Mouse (Mus musculus) forebrain, embryonic 12.5 days (tissue): ENCODE results near the gene Ttll5. TPM values are rescaled to one million over a fixed set of nuclear protein-coding genes. Genes with fewer than 3 reads are reported as not detected.

Source experiments
- ATAC-seq: fragments of 200-750 bp; cut with Nextera tagmentation; 2 replicates; pipeline ENCODE4 v1.8.0; 2017; ENCODE audit warnings: moderate TSS enrichment; ENCODE audit not compliant: low FRiP score
- H3K27ac ChIP-seq: fragments of 300-500 bp; sonication (generic); 2 replicates; pipeline ENCODE4 v1.5.1; 2016; ENCODE audit warnings: mild to moderate bottlenecking
- H3K27me3 ChIP-seq: fragments of 300-500 bp; sonication (generic); 2 replicates; pipeline ENCODE4 v1.6.1; 2016; ENCODE audit warnings: mild to moderate bottlenecking
- H3K36me3 ChIP-seq: fragments of 300-500 bp; sonication (generic); replicated peaks from 2 replicates; pipeline ENCODE4 v1.6.1; 2016; ENCODE audit warnings: mild to moderate bottlenecking
- H3K4me1 ChIP-seq: fragments of 300-500 bp; sonication (generic); 2 replicates; pipeline ENCODE4 v1.6.1; 2016
- H3K4me2 ChIP-seq: fragments of 300-500 bp; sonication (generic); 2 replicates; pipeline ENCODE4 v1.6.1; 2016; ENCODE audit warnings: mild to moderate bottlenecking, moderate library complexity
- H3K4me3 ChIP-seq: fragments of 300-500 bp; sonication (generic); replicated peaks from 2 replicates; pipeline ENCODE4 v1.5.1; 2016; ENCODE audit warnings: mild to moderate bottlenecking
- H3K9ac ChIP-seq: fragments of 300-500 bp; sonication (generic); 2 replicates; pipeline ENCODE4 v1.6.1; 2016; ENCODE audit warnings: mild to moderate bottlenecking
- H3K9me3 ChIP-seq: fragments of 300-500 bp; sonication (generic); 2 replicates; pipeline ENCODE4 v1.6.1; 2016
- whole genome bisulfite sequencing: fragments of 180-500 bp; shearing (Covaris S2); methylation state at CpG from one replicate; pipeline ENCODE4 v1.1.7; 2016; 5-methylcytosine and 5-hydroxymethylcytosine counted together
- polyA plus RNA-seq: library from polyadenylated mRNA; unstranded; fragments of >200 nt; fragmentation: Nextera tagmentation; extraction: Ambion mirVana; gene quantifications from 2 replicates; pipeline ENCODE4 v1.2.1, GENCODE M21; 2016

Gene Ttll5
- polyA plus RNA-seq, 1 experiment from 2014 or later: 17.3 TPM

GRCm38 (mm10) chr12:86078176-86078552 lies 253.7 kb downstream of the Ttll5 start:
- H3K4me3 ChIP-seq: peak overlapping the region; percentile 52
- peak overlapping the region; percentile 68 for H3K9ac ChIP-seq
- no peak overlapping the region; the same call in 1 of the 2 replicates for H3K27ac ChIP-seq
- H3K27me3 ChIP-seq: peaks cover 43% of the 10 kb centered on the region
- H3K9me3 ChIP-seq: no peaks in the 10 kb centered on the region
- ATAC-seq: no peak
- H3K36me3 ChIP-seq: no peaks in the 10 kb centered on the region
- 6% methylated on average over 9 of the region's 9 CpGs for WGBS
- H3K4me2 ChIP-seq: peak overlapping the region; percentile 75
- peaks cover 25% of the 10 kb centered on the region for H3K4me1 ChIP-seq

- Histone ChIP-seq H3K4me3 (peak within 1 kb of the TSS; percentile 52), H3K4me1 (peaks cover 28% of the 10 kb centered on the region), H3K27me3 (peaks cover 43% of the 10 kb centered on the region), H3K9ac (peak within 1 kb of the TSS; percentile 68), H3K36me3 (no peaks in the 10 kb centered on the region), H3K4me2 (peak within 1 kb of the TSS; percentile 75), H3K9me3 (no peaks in the 10 kb centered on the region), H3K27ac (peak within 1 kb of the TSS; percentile 75)
- ATAC-seq: peak; percentile 57
- 1% methylated on average over 25 of the region's 25 CpGs for WGBS
Measured at GRCm38 (mm10) chr12:86078553-86079201, 254.2 kb downstream of the Ttll5 start, which contains the start of gene Tgfb3. TSS of gene Tgfb3 (minus strand) at chr12:86079041.

- Histone ChIP-seq H3K27ac (peak overlapping the region; percentile 75), H3K36me3 (no peaks in the 10 kb centered on the region), H3K9ac (peak overlapping the region; percentile 68), H3K4me1 (peaks cover 28% of the 10 kb centered on the region), H3K27me3 (peaks cover 43% of the 10 kb centered on the region), H3K9me3 (no peaks in the 10 kb centered on the region), H3K4me3 (peak overlapping the region; percentile 52), H3K4me2 (peak overlapping the region; percentile 75)
- ATAC-seq: peak; percentile 81
- WGBS: under 1% methylated on average over 31 of the region's 31 CpGs
Measured at GRCm38 (mm10) chr12:86079202-86079667, 254.8 kb downstream of the Ttll5 start.

GRCm38 (mm10) chr12:86082481-86083012 lies 258.1 kb downstream of the Ttll5 start, which contains the start of gene Ift43:
TSS of gene Ift43 (plus strand) at chr12:86082541.
- peaks cover 19% of the 10 kb centered on the region; the same call in 1 of the 2 replicates for H3K27me3 ChIP-seq
- peak within 1 kb of the TSS; percentile 76 for H3K4me3 ChIP-seq
- H3K4me2 ChIP-seq: peak within 1 kb of the TSS; percentile 82
- H3K36me3 ChIP-seq: 0 out of 2 replicates have a peak, but pooled peaks cover 4% of the 10 kb centered on the region
- 1% methylated on average over 35 of the region's 35 CpGs for WGBS
- ATAC-seq: peak; percentile 72
- peaks cover 15% of the 10 kb centered on the region for H3K4me1 ChIP-seq
- peak within 1 kb of the TSS; percentile 68 for H3K9ac ChIP-seq
- no peaks in the 10 kb centered on the region for H3K9me3 ChIP-seq
- H3K27ac ChIP-seq: no peak within 1 kb of the TSS

GRCm38 (mm10) chr12:86085873-86086272 lies 261.4 kb downstream of the Ttll5 start:
- Histone ChIP-seq H3K4me3 (no peak overlapping the region), H3K9me3 (no peaks in the 10 kb centered on the region), H3K27me3 (peaks cover 4% of the 10 kb centered on the region; the same call in 1 of the 2 replicates), H3K27ac (no peak overlapping the region), H3K36me3 (peaks cover 8% of the 10 kb centered on the region; the same call in 1 of the 2 replicates), H3K4me2 (no peak overlapping the region), H3K9ac (no peak overlapping the region), H3K4me1 (peaks cover 7% of the 10 kb centered on the region)
- WGBS: 90% methylated on average over 7 of the region's 7 CpGs
- no peak for ATAC-seq

- Histone ChIP-seq H3K4me2 (no peak overlapping the region), H3K9ac (no peak overlapping the region), H3K4me3 (no peak overlapping the region), H3K27ac (no peak overlapping the region), H3K36me3 (peaks cover 8% of the 10 kb centered on the region; the same call in 1 of the 2 replicates), H3K4me1 (peaks cover 14% of the 10 kb centered on the region), H3K27me3 (no peaks in the 10 kb centered on the region), H3K9me3 (no peaks in the 10 kb centered on the region)
- no peak for ATAC-seq
- WGBS: 68% methylated on average over 8 of the region's 8 CpGs
Measured at GRCm38 (mm10) chr12:86086550-86086949, 262.1 kb downstream of the Ttll5 start.

GRCm38 (mm10) chr12:86088042-86088441 lies 263.6 kb downstream of the Ttll5 start:
- H3K27me3 ChIP-seq: no peaks in the 10 kb centered on the region
- peaks cover 21% of the 10 kb centered on the region for H3K4me1 ChIP-seq
- H3K36me3 ChIP-seq: peaks cover 8% of the 10 kb centered on the region; the same call in 1 of the 2 replicates
- H3K4me3 ChIP-seq: no peak overlapping the region
- no peak overlapping the region for H3K27ac ChIP-seq
- 74% methylated on average over 7 of the region's 7 CpGs for WGBS
- H3K4me2 ChIP-seq: no peak overlapping the region
- H3K9ac ChIP-seq: no peak overlapping the region
- ATAC-seq: no peak
- H3K9me3 ChIP-seq: no peaks in the 10 kb centered on the region

- no peak overlapping the region for H3K4me3 ChIP-seq
- ATAC-seq: no peak
- H3K9me3 ChIP-seq: no peaks in the 10 kb centered on the region
- peaks cover 16% of the 10 kb centered on the region for H3K4me1 ChIP-seq
- no peak overlapping the region for H3K4me2 ChIP-seq
- H3K27ac ChIP-seq: no peak overlapping the region
- 68% methylated on average over 4 of the region's 4 CpGs for WGBS
- H3K27me3 ChIP-seq: no peaks in the 10 kb centered on the region
- no peak overlapping the region for H3K9ac ChIP-seq
- peaks cover 4% of the 10 kb centered on the region for H3K36me3 ChIP-seq
Measured at GRCm38 (mm10) chr12:86090764-86091163, 266.3 kb downstream of the Ttll5 start.

- 33% methylated on average over 18 of the region's 18 CpGs for WGBS
- Histone ChIP-seq H3K4me3 (no peak overlapping the region), H3K4me1 (peaks cover 16% of the 10 kb centered on the region), H3K9me3 (no peaks in the 10 kb centered on the region), H3K9ac (no peak overlapping the region), H3K36me3 (peaks cover 4% of the 10 kb centered on the region), H3K27me3 (no peaks in the 10 kb centered on the region), H3K27ac (no peak overlapping the region), H3K4me2 (no peak overlapping the region)
- no peak for ATAC-seq
Measured at GRCm38 (mm10) chr12:86091601-86092132, 267.2 kb downstream of the Ttll5 start.

GRCm38 (mm10) chr12:86094075-86094474 lies 269.6 kb downstream of the Ttll5 start:
- no peak overlapping the region for H3K4me3 ChIP-seq
- ATAC-seq: no peak
- no peaks in the 10 kb centered on the region for H3K9me3 ChIP-seq
- no peaks in the 10 kb centered on the region for H3K27me3 ChIP-seq
- H3K4me2 ChIP-seq: no peak overlapping the region
- H3K27ac ChIP-seq: no peak overlapping the region
- H3K36me3 ChIP-seq: peaks cover 3% of the 10 kb centered on the region
- H3K9ac ChIP-seq: no peak overlapping the region
- peaks cover 19% of the 10 kb centered on the region for H3K4me1 ChIP-seq
- whole genome bisulfite sequencing: 96% methylated on average over 4 of the region's 4 CpGs

GRCm38 (mm10) chr12:86095806-86096205 lies 271.3 kb downstream of the Ttll5 start:
- 86% methylated on average over 4 of the region's 4 CpGs for WGBS
- Histone ChIP-seq H3K36me3 (peaks cover 2% of the 10 kb centered on the region; the same call in 1 of the 2 replicates), H3K27ac (no peak overlapping the region), H3K9me3 (no peaks in the 10 kb centered on the region), H3K27me3 (peaks cover 4% of the 10 kb centered on the region; the same call in 1 of the 2 replicates), H3K4me3 (no peak overlapping the region), H3K4me2 (no peak overlapping the region), H3K9ac (no peak overlapping the region), H3K4me1 (peaks cover 19% of the 10 kb centered on the region)
- ATAC-seq: no peak

GRCm38 (mm10) chr12:86097781-86098180 lies 273.3 kb downstream of the Ttll5 start:
- H3K27me3 ChIP-seq: peaks cover 4% of the 10 kb centered on the region; the same call in 1 of the 2 replicates
- H3K9me3 ChIP-seq: no peaks in the 10 kb centered on the region
- H3K4me2 ChIP-seq: no peak overlapping the region
- peaks cover 2% of the 10 kb centered on the region; the same call in 1 of the 2 replicates for H3K36me3 ChIP-seq
- peaks cover 8% of the 10 kb centered on the region; the same call in 1 of the 2 replicates for H3K4me1 ChIP-seq
- no peak overlapping the region for H3K4me3 ChIP-seq
- 79% methylated on average over 11 of the region's 11 CpGs for WGBS
- no peak overlapping the region for H3K27ac ChIP-seq
- no peak for ATAC-seq
- no peak overlapping the region for H3K9ac ChIP-seq
